Mouse (Mus musculus): ENCODE measurements around the gene Nadk.
A peak's percentile ranks its signal among the peaks of the same experiment; 100 is the strongest.
"Not testable (repeated sequence)": the region's sequence is repeated elsewhere in the genome, so short reads cannot be mapped to it uniquely, and the experiment has no call there.

Nadk gene

GRCm38 (mm10) chr4:155569818-155570217 is 7.6 kb downstream of the Nadk start:
- DNase-seq (ENCODE audit: extremely low read depth, low read depth), result no peak

- DNase-seq (ENCODE audit: extremely low read depth, low read depth), result not testable (repeated sequence)
These were observed 8.1 kb downstream of the Nadk start for GRCm38 (mm10) chr4:155570315-155570714.

- peak; percentile 50 for DNase-seq (ENCODE audit: extremely low read depth, low read depth)
These were observed 9.3 kb downstream of the Nadk start for GRCm38 (mm10) chr4:155571442-155571841.

GRCm38 (mm10) chr4:155573155-155573554 is 11.0 kb downstream of the Nadk start:
- no peak for DNase-seq (ENCODE audit: extremely low read depth, low read depth)

DNA sequence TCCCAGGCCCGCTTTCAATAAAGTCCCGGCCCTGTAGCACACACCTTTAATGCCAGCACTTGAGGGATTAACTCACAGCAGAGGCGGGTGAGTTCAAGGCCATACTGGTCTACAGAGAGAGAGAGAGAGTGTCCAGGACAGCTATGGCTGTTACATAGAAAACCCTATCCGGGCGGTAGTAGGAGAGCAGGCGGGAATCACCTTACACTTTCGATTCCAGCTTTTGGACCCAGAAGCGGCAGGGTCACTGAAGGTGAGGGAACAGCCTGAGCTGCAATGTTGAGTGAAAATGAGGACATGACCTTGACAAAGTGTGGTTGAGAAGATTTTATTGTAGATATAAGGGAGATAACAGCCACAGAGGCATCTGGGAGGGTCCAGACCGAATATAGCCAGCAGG is 11.7 kb downstream of the Nadk start:
- DNase-seq (ENCODE audit: extremely low read depth, low read depth), result no peak

DNA sequence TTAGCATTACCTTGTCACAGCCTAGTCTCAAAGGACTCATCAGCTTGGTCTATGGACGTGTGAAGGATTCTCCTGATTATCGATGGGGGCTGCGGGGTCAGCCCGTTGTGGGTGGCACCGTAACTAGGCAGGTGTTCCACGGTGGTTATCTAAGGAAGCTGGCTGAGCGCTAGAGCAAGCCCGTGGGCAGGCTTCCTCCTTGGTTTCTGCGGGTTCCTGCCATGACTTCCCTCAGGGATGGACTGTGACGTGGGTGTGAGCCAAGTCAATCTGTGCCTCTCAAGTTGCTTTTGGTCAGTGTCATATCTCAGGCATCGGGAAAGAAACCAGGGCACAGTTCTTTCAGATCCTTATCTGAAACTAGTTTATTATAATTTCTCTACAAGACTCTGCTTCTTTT is 12.8 kb downstream of the Nadk start:
- DNase-seq (ENCODE audit: extremely low read depth, low read depth), result no peak

DNA sequence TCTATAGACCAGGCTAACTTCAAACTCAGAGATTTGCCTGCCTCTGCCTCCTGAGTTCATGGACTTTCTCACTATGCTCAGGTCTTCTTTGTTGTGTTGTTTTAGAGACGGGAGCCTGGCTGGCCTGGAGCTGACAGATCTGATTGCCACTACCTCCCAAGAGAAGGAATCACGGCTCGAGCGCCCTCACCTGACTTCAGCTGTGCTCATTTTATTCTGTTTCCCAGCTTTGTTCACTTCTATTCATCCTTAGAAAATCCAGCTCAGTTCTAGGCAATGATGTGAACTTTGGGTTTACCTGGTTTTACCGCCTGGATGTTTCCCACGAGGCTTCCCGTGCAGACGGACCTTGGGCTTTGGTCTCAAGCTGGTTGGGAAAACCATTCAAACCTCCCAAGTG is 13.3 kb downstream of the Nadk start:
- no peak for DNase-seq (ENCODE audit: extremely low read depth, low read depth)

DNA sequence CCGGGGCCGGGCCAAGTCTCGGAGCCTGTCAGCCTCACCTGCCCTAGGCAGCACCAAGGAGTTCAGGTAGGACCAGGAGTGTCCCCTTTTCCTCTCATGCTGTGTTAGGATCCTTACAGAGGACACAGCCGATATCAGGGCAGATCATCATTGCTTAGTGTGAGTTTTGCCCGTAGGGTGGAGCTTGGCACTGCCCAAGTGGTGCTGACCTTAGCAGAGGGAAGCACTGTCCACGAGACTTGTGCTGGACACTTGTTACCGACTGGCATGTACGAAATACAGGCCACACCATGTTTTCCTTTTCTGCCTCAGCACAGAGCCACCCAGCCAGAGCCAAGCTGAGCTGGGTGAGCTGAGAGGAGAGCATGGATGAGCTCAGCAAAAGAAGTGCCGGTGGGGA is 15.0 kb downstream of the Nadk start:
- DNase-seq (ENCODE audit: extremely low read depth, low read depth), result no peak

DNA sequence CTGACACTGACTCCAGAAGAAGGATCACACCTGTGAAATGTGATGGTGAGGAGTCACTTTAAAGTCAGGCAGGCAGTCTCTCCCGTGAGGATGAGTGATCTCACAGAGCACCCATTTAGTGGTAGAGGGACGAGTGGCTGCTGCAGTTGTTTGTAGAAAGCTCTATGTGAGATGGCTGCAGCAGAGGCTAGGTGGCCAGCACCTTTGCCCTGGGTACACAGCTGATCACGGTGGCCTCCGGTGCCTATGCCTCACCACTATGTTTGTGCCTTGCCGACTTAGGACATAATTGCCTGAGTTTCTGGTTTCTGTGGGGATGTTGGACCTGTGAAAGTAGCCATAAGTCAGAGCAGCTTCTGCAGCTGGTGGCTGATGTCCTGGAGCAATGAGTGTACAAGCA is 15.6 kb downstream of the Nadk start:
- DNase-seq (ENCODE audit: extremely low read depth, low read depth), result no peak

DNA sequence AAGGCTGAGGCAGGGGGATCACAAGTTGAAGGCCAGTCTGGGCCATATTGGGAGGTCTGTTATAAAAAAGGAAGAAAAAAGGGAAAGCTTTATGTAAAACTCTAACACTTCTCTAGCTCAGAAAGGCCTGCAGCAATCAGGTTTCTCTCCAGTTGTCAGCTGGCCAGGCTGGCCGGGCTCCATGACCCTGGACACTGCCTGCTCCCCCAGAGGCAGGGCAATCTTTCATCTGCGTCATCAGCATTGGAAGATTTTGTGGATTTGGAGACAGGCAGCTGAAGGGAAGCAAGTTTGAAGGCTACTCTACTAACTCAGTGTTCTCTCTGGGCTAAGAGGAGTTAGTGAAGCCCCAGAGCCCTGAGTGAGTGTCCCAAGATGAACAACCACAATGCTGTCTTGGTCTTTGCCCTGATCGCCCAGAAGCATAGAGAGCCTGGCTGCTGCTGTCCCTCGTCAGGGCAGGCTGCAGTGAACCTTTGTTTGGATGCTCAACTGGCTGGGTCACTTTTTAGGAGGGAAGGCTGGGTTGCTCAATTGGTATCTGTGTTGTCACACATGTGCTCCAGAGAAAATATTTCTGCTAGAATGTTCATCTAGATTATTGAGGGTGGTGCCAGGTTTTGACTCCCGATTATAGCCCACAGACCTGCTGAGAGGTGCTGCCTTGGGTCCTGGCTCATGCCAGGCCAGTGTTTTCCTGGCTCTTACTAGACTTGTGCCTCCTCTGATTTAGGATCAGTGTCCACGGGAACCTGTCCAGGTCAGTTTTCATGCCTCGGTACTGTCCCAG is 16.4 kb downstream of the Nadk start:
- no peak for DNase-seq (ENCODE audit: extremely low read depth, low read depth)

DNA sequence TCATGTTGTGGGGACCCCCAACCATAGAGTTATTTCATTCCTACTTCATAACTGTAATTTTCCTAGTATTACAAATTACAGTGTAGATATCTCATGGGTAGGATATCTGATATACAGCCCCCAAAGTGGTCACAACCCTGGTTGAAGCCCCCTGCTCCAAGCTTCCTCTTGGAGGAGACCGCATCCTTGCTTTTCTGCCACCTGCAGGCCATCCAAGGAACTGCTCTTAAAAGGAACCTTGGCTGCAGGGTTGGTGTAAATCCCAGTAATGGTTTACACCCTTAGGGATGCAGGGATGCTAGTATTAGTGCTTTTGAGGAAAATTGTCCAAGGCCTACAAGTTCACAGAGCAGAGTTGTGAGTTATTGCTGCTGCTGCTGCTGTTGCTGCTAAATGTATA is 18.2 kb downstream of the Nadk start:
- no peak for DNase-seq (ENCODE audit: extremely low read depth, low read depth)

- DNase-seq (ENCODE audit: extremely low read depth, low read depth), result no peak
These were observed 20.2 kb downstream of the Nadk start for GRCm38 (mm10) chr4:155582279-155582905.

DNA sequence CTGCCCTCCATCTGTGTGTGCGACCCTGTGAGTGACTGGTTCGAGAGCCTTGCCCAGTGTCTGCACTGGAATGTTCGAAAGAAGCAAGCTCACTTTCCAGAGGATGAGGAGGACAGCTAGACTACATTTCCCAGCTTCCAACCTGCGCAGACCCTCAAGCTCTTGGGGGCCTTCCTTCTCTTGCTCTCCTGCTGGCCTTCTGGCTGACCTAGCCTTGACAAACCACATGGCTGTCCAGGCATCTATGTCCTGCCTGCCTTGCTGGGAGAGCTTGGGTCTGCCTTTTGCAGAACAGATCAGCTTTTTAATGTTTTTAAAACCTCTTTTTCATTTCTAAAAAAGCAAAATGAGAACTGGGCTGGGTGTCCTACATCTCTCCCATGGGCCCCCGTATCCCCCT is 27.2 kb downstream of the Nadk start:
- DNase-seq (ENCODE audit: extremely low read depth, low read depth), result no peak

DNA sequence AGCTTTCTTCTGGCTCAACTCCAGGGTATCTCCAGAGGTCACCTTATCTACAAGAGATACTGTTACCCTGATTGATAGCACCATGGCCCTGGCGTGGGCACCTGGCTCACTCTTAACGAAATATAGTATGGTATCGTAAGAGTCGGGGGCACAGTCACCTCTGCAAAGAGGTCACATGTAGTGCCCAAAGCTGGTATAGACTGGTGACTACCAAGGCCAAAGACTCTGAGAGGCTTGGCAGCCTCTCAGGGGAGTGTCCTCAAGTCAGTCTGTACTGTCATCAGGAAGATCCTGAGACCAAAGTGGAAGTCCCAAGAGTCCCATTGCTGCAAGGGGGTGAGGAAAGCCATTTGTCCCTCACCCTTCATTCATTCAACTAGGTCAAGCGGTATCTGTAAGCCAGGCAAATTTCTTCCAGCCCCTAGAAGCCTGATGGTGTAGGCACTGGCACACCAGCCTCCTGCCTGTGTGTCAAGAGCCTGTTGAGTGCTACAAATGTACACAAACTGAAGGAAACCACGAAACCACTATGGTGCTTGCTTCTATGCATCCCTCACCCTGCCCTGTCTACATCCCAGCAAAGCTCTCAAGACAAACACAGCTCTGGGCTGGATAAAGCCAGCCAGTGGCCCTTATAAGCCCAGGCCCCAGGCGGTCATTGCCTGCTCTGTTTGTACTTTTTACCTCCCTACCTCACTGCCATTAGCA is 29.0 kb downstream of the Nadk start:
- no peak for DNase-seq (ENCODE audit: extremely low read depth, low read depth)

- no peak for DNase-seq (ENCODE audit: extremely low read depth, low read depth)
These were observed 31.6 kb downstream of the Nadk start for GRCm38 (mm10) chr4:155593780-155594179.

DNA sequence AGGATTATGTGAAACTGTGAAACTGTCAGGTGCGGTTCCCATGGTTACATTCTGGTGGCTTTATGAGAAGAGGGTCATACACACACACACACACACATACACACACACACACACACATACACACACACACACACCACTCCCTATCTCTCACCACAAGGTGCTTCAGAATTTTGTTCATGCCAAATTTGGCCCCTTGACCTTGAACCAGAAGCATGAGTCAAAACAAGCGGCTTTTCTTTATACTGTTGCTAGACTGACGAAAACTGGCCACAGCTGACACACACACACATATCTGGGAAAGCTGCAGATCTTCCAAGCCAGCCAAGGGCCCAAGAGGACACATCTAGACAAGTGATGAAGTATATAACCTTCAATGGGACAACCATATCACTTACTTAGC is 33.6 kb downstream of the Nadk start:
- DNase-seq (ENCODE audit: extremely low read depth, low read depth), result no peak

GRCm38 (mm10) chr4:155596606-155597005 is 34.4 kb downstream of the Nadk start:
- DNase-seq (ENCODE audit: extremely low read depth, low read depth), result peak; percentile 66

GRCm38 (mm10) chr4:155598536-155598935 is 36.4 kb downstream of the Nadk start:
- no peak for DNase-seq (ENCODE audit: extremely low read depth, low read depth)

DNA sequence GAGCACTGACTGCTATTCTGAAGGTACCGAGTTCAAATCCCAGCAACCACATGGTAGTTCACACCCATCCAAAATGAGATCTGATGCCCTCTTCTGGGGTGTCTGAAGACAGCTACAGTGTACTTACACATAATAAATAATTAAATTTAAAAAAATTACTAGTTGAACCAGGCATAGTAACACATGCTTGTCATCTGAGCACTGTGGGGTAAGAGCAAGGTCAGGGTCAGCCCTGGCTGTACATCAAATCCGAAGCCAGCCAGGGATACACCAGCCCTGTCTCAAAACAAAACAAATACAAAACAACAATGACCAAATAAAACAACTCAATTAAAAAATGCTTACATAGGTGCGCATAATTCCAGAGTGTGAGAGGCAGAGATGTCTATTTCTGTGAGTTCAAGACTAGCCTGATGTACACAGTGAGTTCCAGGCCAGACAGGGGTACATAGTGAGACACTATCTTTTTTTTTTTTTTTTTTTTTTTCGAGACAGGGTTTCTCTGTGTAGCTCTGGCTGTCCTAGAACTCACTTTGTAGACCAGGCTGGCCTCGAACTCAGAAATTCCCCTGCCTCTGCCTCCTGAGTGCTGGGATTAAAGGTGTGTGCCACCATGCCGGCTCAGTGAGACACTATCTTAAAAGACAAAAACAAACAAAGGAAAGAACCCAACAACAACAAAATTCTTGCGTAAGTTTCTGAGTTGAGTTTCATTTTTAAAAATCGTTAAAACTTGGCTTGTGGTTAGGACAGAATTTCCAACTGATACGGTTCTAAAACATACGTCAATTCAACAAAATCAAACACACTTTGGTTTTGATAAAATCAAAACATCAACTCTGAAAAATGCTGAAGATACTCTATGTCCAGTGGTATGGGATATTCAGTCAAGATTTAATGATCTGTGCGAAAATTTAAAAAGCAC is 38.0 kb downstream of the Nadk start:
- DNase-seq (ENCODE audit: extremely low read depth, low read depth), result no peak

- peak; percentile 82 for DNase-seq (ENCODE audit: extremely low read depth, low read depth)
These were observed 39.2 kb downstream of the Nadk start, which contains the start of gene Slc35e2 for GRCm38 (mm10) chr4:155601091-155601996. Gene Slc35e2 (plus strand): TSS chr4:155601416.

Data from MEL-GATA-1-ER (cell line).